Comparison of ENCODE assay signal across 20 mouse cellular contexts in the genomic region with DNA sequence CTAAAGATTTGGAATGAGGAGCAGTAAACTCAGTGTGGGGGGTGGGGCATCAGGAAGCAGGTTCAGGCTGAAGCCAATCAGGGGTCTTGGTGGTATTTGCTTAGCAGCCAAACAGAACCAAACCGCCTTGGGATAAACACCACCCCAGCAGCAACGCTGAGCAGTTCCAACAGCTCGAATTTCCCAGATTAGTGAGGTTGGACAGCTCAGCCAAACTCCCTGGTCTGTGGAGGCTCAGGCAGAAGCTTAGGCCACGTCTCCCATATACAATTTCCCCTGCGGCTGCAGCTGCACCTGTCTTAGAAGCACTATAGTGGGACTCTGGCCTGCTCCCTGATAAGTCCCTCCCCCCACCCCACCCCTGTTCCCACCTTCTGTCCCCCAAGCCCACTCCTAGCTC.
DNase-seq lines count a peak whose midpoint lies in the region; ATAC-seq lines count a peak whose summit lies in the region.
"Had no signal": no experiment of that assay in that cellular context is flagged by ENCODE, and none has a peak within 500 bp of the region (broad histone marks: within the 10 kb centered on the region; RNA-seq: fewer than 3 reads in every experiment).

No protein-coding gene starts in this region.

- WGBS in neural tube, embryonic 13.5 days = 20% methylated on average over 5 of the region's 5 CpGs
- WGBS in neural tube, embryonic 15.5 days = 27% methylated on average over 5 of the region's 5 CpGs

- H3K36me3 ChIP-seq in neural tube, embryonic 13.5 days = no peaks in the 10 kb centered on the region
- no peaks in the 10 kb centered on the region for H3K36me3 ChIP-seq in neural tube, embryonic 15.5 days
- H3K36me3 ChIP-seq: forebrain, embryonic 15.5 days; heart, embryonic 15.5 days had no signal

- H3K9ac ChIP-seq in neural tube, embryonic 13.5 days = no peak overlapping the region
- no peak overlapping the region for H3K9ac ChIP-seq in neural tube, embryonic 15.5 days (replicated peaks)
- H3K9ac ChIP-seq: forebrain, embryonic 15.5 days; heart, embryonic 15.5 days had no signal

- H3K4me3 ChIP-seq in neural tube, embryonic 13.5 days = no peak overlapping the region
- no peak overlapping the region for H3K4me3 ChIP-seq in neural tube, embryonic 15.5 days (replicated peaks)
- H3K4me3 ChIP-seq: forebrain, embryonic 15.5 days; heart, embryonic 15.5 days had no signal

- peak overlapping the region; percentile 24; the same call in 1 of the 2 replicates for H3K27ac ChIP-seq in neural tube, embryonic 13.5 days (replicated peaks)
- no peak overlapping the region for H3K27ac ChIP-seq in neural tube, embryonic 15.5 days (replicated peaks)
- H3K27ac ChIP-seq: forebrain, embryonic 15.5 days; heart, embryonic 15.5 days had no signal

- peaks cover 5% of the 10 kb centered on the region; the same call in 1 of the 2 replicates for H3K9me3 ChIP-seq in neural tube, embryonic 13.5 days
- peaks cover 4% of the 10 kb centered on the region; the same call in 1 of the 2 replicates for H3K9me3 ChIP-seq in neural tube, embryonic 15.5 days (replicated peaks)
- H3K9me3 ChIP-seq: forebrain, embryonic 15.5 days; heart, embryonic 15.5 days had no signal

- ATAC-seq in neural tube, embryonic 13.5 days (ENCODE audit: low read depth) = no peak
- no peak for ATAC-seq in neural tube, embryonic 15.5 days (ENCODE audit: low FRiP score)
- ATAC-seq: activated CD4-positive, CD25-positive, alpha-beta regulatory T cell, adult 4 months; forebrain, embryonic 15.5 days; hindbrain, embryonic 16.5 days; inflammation-experienced regulatory T-cells, adult 6 months had no signal

- peaks cover 23% of the 10 kb centered on the region for H3K4me1 ChIP-seq in neural tube, embryonic 13.5 days (replicated peaks)
- H3K4me1 ChIP-seq in neural tube, embryonic 15.5 days = peaks cover 21% of the 10 kb centered on the region
- H3K4me1 ChIP-seq: heart, embryonic 15.5 days had no signal

- H3K27me3 ChIP-seq in neural tube, embryonic 13.5 days = peaks cover 5% of the 10 kb centered on the region; the same call in 1 of the 2 replicates
- no peaks in the 10 kb centered on the region for H3K27me3 ChIP-seq in neural tube, embryonic 15.5 days (replicated peaks)
- H3K27me3 ChIP-seq: forebrain, embryonic 15.5 days had no signal

- DNase-seq in gastrocnemius, adult 18-20 months (ENCODE audit: low spot score) = peak; percentile 18
- no peak for DNase-seq in gastrocnemius, postnatal 25 days
- peak; percentile 8 for DNase-seq in kidney, postnatal 10 days
- no peak for DNase-seq in kidney, postnatal 14 days
- DNase-seq in urinary bladder, postnatal 10 days (ENCODE audit: low spot score) = no peak
- DNase-seq in neural tube, embryonic 10.5 days (ENCODE audit: extremely low spot score, low spot score) = no peak
- DNase-seq: adrenal gland, postnatal 14 days; cerebellum, adult 11-12 months; cerebellum, adult 9-10 months; cerebellum, postnatal 25 days; heart, adult 18-20 months; heart, postnatal 14 days had no signal

- no peak overlapping the region for H3K4me2 ChIP-seq in neural tube, embryonic 13.5 days
- no peak overlapping the region for H3K4me2 ChIP-seq in neural tube, embryonic 15.5 days
- H3K4me2 ChIP-seq: forebrain, embryonic 15.5 days; heart, embryonic 11.5 days; heart, embryonic 15.5 days had no signal

Comparison
In these comparisons a context has a peak if more than half of its experiments do, and no peak if none do; other contexts are left out.
1. DNase-seq: peak in gastrocnemius, adult 18-20 months (single experiment) and kidney, postnatal 10 days (single experiment); none in gastrocnemius, postnatal 25 days (single experiment), kidney, postnatal 14 days (single experiment), urinary bladder, postnatal 10 days (single experiment) and neural tube, embryonic 10.5 days (single experiment).